Mouse (Mus musculus) lung, embryonic 15.5 days (tissue): ENCODE data around the gene Irf2bpl. TPM values are rescaled to one million over a fixed set of nuclear protein-coding genes. Genes with fewer than 3 reads are reported as not detected.

Source experiments
- ATAC-seq: fragments of 200-750 bp; cut with Nextera tagmentation; 2 replicates; pipeline ENCODE4 v1.8.0; 2017; ENCODE audit warnings: moderate number of reproducible peaks, borderline replicate concordance; ENCODE audit not compliant: low FRiP score, low TSS enrichment; ENCODE audit errors: extremely low read depth
- H3K27ac ChIP-seq: fragments of 300-500 bp; sonication (generic); 2 replicates; pipeline ENCODE4 v1.5.1; 2015; ENCODE audit warnings: moderate library complexity, mild to moderate bottlenecking, inconsistent platforms
- H3K27me3 ChIP-seq: fragments of 300-500 bp; sonication (generic); 2 replicates; pipeline ENCODE4 v1.6.1; 2015; ENCODE audit warnings: inconsistent platforms
- H3K36me3 ChIP-seq: fragments of 300-500 bp; sonication (generic); 2 replicates; pipeline ENCODE4 v1.6.1; 2015; ENCODE audit warnings: inconsistent platforms
- H3K4me1 ChIP-seq: fragments of 300-500 bp; sonication (generic); 2 replicates; pipeline ENCODE4 v1.6.1; 2015; ENCODE audit warnings: inconsistent platforms
- H3K4me2 ChIP-seq: fragments of 300-500 bp; sonication (generic); 2 replicates; pipeline ENCODE4 v1.6.1; 2015; ENCODE audit warnings: inconsistent platforms, mild to moderate bottlenecking, moderate library complexity
- H3K4me3 ChIP-seq: fragments of 300-500 bp; sonication (generic); 2 replicates; pipeline ENCODE4 v1.5.1; 2015; ENCODE audit warnings: mild to moderate bottlenecking, inconsistent platforms
- H3K9ac ChIP-seq: fragments of 300-500 bp; sonication (generic); 2 replicates; pipeline ENCODE4 v1.6.1; 2015; ENCODE audit warnings: inconsistent platforms
- H3K9me3 ChIP-seq: fragments of 300-500 bp; sonication (generic); 2 replicates; pipeline ENCODE4 v1.6.1; 2016; ENCODE audit warnings: inconsistent platforms
- WGBS: fragments of 180-500 bp; shearing (Covaris S2); methylation state at CpG from one replicate; pipeline ENCODE4 v1.1.7; 2015; 5-methylcytosine and 5-hydroxymethylcytosine counted together
- polyA plus RNA-seq: library from polyadenylated mRNA; unstranded; fragments of >200 nt; fragmentation: Nextera tagmentation; extraction: Ambion mirVana; gene quantifications from 2 replicates; pipeline ENCODE4 v1.2.1, GENCODE M21; 2015

Gene Irf2bpl
- polyA plus RNA-seq, 1 experiment from 2014 or later: 49.4 TPM

DNA sequence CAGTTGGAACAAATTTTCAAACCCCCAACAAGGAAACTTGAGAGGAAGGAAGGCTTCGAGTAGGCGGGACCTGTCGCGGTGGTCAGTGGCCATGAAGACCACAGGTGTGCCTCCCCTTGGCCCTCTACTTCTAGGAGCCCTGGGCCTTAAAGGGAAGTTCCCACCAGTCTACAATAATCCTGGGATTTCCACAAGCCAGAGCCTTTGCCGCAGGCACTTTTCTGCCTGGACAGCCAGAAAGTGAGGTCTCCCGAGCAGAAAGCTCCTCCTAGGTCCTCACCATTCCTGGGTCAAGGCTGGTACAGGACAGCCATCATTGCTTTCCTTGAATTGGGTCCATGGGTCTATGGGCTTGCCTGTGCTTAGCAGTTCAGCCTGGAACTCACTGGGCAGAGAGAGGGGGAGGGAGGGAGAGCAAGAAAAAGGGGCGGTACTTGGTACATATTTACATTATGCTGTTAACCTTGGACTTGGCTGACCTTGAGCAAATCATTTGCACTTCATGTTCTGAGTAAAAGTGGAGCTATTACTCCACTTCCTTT is 4.6 kb upstream of the Irf2bpl start:
- Histone ChIP-seq H3K36me3 (no peaks in the 10 kb centered on the region), H3K27ac (peak overlapping the region; percentile 99), H3K4me2 (peak overlapping the region; percentile 56), H3K9me3 (no peaks in the 10 kb centered on the region), H3K9ac (peak overlapping the region; percentile 21), H3K4me1 (peaks cover 88% of the 10 kb centered on the region), H3K27me3 (no peaks in the 10 kb centered on the region), H3K4me3 (peak overlapping the region; percentile 28; the same call in 1 of the 2 replicates)
- ATAC-seq: peak; percentile 15; the same call in 1 of the 2 replicates
- 4% methylated on average over 7 of the region's 7 CpGs for WGBS

DNA sequence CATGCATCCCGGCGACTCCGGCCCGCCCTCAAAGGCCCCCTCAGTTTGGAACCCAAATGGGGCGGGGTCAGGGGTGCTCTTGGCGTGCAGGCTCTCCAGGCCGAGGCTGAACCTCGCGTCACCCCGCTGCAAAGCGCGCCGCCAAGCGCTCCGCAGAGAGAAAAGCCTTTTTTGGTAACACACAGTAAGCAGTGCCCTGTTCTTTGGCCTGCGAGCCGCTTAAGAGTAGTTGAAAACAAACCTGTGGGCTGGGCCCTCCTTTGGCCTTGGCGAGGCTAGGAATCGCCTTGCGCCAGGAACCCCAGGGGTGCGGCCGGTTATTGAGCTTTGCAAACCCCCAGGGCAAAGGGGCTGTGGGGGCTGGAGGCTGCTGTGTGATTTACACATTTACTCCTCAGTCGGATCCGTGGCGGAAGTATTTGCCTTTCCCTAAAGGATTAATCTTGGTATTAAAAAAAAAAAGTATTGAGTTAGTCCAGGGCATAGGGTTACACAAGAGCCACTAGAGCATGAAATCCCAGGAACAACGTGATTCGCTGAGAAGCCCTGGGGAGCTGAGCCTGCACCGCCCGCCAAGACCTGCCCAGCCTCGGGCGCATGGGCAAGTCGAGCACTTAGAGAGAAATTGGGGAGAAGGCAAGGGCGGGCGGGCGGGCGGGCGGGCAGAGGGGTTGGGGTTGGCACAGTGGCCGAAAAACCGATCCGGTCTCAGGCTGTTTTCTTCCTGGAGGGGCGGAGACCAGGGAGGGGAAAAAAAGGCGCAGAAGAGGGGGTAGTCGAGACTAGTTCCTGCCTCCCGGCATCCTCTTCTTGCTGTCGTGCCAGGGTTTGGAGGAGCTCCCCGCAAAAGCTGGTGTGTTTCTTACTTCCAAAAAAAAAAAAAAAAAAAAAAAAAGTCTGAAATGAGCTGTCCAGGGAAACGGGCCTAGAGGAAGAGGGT is 3.8 kb upstream of the Irf2bpl start:
- Histone ChIP-seq H3K9ac (peak overlapping the region; percentile 29), H3K4me3 (peak overlapping the region; percentile 28)
- WGBS: 1% methylated on average over 45 of the region's 47 CpGs

DNA sequence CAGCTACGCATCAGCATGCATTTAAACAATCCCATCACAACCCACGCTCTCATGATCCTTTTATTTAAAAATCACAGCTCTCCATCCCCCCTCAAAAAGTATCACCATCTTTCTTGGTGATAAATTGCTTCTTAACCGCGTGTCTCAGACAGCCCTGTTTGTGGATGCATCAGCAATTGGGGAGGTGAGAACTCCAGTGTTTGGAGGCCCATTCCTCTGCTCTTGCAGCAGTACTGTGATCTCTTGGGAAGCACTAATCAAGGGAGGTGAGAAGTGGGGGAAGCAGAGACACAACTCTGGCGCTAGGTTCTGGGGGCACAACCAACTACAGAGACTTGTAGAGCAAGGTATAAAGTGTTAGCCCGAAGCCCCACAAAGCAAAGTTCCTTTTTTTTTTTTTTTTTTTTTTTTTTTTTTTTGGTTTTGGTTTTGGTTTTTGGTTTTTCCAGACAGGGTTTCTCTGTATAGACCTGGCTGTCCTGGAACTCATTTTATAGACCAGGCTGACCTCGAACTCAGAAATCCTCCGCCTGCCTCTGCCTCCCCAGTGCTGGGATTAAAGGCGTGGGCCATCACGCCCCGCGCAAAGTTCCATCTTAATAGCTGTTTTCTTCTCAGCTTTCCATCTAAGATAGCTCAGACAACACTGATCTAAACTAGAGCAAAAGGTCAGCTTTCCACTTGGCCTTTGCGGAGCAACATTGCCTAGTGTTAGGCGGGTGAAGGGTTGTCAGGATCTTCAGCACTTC is 3.0 kb upstream of the Irf2bpl start:
- no peak for ATAC-seq
- H3K9me3 ChIP-seq: no peaks in the 10 kb centered on the region
- H3K27me3 ChIP-seq: no peaks in the 10 kb centered on the region
- H3K4me3 ChIP-seq: peak overlapping the region; percentile 28
- H3K36me3 ChIP-seq: no peaks in the 10 kb centered on the region
- peaks cover 73% of the 10 kb centered on the region for H3K4me1 ChIP-seq
- H3K27ac ChIP-seq: peak overlapping the region; percentile 99
- peak overlapping the region; percentile 56 for H3K4me2 ChIP-seq
- H3K9ac ChIP-seq: peak overlapping the region; percentile 29
- WGBS: 40% methylated on average over 14 of the region's 14 CpGs

More for the DNA sequence above, 3.8 kb upstream of the Irf2bpl start:
- H3K9me3 ChIP-seq: no peaks in the 10 kb centered on the region
- H3K27me3 ChIP-seq: no peaks in the 10 kb centered on the region
- peaks cover 81% of the 10 kb centered on the region for H3K4me1 ChIP-seq
- peak; percentile 66 for ATAC-seq
- peak overlapping the region; percentile 56 for H3K4me2 ChIP-seq
- no peaks in the 10 kb centered on the region for H3K36me3 ChIP-seq
- peak overlapping the region; percentile 99 for H3K27ac ChIP-seq

DNA sequence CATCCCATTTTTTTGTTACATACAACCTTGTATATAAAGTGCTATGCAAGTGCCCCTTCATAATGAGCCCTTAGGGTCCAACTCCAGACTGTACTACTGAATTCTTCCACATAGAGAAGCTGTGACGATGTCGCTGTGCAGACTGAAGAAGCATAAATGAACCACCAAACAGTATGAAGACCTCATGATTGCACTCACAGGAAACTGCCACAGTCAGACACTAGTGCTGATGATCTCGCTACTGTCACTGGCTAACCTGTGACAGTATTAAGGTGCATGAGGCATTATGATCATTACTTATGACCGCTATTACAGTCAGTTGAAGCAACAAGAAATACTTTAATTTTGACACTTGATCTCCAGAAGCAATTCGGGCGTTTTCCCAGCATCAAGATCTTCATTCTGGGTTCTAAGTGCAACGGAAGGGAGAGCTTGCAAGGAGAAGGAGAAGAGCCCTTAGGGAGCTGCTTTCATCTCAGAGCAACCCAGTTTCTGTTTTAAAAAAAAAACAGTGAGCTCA is 1.9 kb upstream of the Irf2bpl start:
- H3K36me3 ChIP-seq: no peaks in the 10 kb centered on the region
- no peaks in the 10 kb centered on the region for H3K9me3 ChIP-seq
- H3K27me3 ChIP-seq: no peaks in the 10 kb centered on the region
- 64% methylated on average over 7 of the region's 7 CpGs for WGBS
- H3K4me1 ChIP-seq: peaks cover 62% of the 10 kb centered on the region
- no peak overlapping the region for H3K9ac ChIP-seq
- peak overlapping the region; percentile 99; the same call in 1 of the 2 replicates for H3K27ac ChIP-seq
- ATAC-seq: no peak
- no peak overlapping the region; the same call in 1 of the 2 replicates for H3K4me2 ChIP-seq
- no peak overlapping the region for H3K4me3 ChIP-seq

DNA sequence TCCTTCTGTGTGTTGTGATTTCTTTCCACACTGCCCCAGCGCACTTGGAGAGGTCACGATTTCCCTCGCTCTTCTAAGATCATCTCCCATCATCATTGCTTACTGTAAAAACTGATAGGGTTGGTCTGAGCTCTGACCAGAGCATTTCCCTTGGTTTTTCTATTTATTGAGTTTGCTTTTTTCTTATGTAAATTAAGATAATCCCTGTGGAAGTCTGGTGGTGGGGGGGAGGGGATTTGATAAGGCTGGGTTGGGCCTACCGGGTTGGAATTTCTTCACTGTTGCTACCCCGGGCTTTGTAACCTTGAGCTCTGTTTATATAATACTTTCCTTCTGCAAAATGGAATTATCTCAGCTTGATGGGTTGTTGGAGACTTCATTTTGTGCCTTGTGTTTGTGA is 1.1 kb upstream of the Irf2bpl start:
- WGBS: 24% methylated on average over 5 of the region's 5 CpGs

DNA sequence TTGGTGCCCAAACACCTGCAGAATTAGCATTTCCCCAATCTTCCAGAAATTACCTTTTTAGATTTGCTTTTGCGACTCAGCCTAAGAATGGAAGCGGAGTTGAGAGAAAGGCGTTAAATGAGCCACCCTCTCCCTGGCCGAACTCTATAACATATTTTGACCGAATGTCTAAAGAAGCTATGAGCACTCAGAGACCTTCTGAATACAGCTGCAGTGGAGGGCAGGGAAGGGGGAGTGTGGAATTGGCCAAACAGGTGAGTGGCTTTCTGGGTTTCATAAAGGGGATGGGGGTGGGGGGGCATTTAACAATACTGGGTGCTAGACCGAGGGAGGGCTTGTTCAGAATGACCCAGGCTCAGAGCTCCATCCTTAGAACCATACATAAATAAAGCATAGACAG is 738 bp upstream of the Irf2bpl start:
- H3K36me3 ChIP-seq: no peaks in the 10 kb centered on the region
- 14% methylated on average over 6 of the region's 6 CpGs for WGBS

More for the DNA sequence above, 1.1 kb upstream of the Irf2bpl start:
- Histone ChIP-seq H3K27me3 (no peaks in the 10 kb centered on the region), H3K4me3 (no peak overlapping the region), H3K4me2 (peak overlapping the region; percentile 92), H3K36me3 (no peaks in the 10 kb centered on the region), H3K27ac (peak overlapping the region; percentile 100), H3K9me3 (no peaks in the 10 kb centered on the region), H3K9ac (no peak overlapping the region), H3K4me1 (peaks cover 55% of the 10 kb centered on the region)
- ATAC-seq: no peak

DNA sequence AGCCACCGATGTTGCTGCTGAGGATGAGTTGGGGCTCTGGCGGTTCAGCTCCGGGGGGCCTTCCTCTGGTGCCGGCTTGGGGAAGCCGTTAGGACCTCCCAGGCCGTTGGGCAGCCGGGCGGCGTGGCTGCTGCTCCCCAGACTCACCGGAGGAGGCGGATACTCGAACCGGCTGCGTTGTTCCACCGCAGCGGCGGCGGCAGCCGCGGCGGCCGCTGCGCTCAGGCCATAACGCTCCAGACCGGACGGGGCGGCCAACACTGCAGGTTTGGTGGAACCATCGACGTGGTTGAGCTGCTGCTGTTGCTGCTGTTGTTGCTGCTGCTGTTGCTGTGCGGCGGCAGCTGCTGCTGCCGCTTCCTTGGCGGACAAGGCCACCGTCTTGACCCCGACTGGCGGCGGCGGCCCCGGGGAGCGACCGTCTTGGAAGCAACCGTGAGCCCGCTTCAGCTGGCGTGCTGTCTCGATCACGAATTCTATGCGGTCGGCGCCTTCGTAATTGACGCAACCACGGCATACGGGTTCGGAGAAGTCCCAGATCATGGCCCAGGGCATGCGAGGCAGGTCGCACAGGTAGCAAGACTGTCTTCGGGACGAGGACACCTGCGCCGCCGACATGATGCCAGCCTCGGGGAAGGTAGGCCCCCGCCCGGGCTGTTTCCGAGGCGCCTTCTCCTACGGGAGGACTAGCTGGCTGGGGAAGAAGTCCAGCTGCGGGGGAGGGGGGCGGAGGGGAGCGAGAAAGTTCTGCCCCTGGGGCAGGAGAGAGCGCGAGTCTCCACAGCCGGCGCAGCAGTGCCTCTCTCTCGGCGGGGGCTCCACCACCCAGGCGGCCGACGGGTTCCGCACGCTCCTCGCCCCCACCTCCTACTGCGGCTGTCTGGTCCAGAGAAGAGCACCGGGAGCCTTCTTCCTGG is 1.1 kb downstream of the Irf2bpl start:
- under 1% methylated on average over 80 of the region's 84 CpGs for WGBS
- no peaks in the 10 kb centered on the region for H3K27me3 ChIP-seq
- peaks cover 54% of the 10 kb centered on the region for H3K4me1 ChIP-seq
- 0 out of 2 replicates have a peak, but pooled peaks cover 3% of the 10 kb centered on the region for H3K36me3 ChIP-seq
- peak overlapping the region; percentile 100 for H3K27ac ChIP-seq
- no peaks in the 10 kb centered on the region for H3K9me3 ChIP-seq
- ATAC-seq: no peak
- peak overlapping the region; percentile 98 for H3K9ac ChIP-seq
- peak overlapping the region; percentile 92 for H3K4me2 ChIP-seq
- H3K4me3 ChIP-seq: peak overlapping the region; percentile 88

More for the DNA sequence above, 738 bp upstream of the Irf2bpl start:
- Histone ChIP-seq H3K4me1 (peaks cover 54% of the 10 kb centered on the region), H3K4me3 (peak overlapping the region; percentile 88), H3K9me3 (no peaks in the 10 kb centered on the region), H3K4me2 (peak overlapping the region; percentile 92), H3K9ac (peak overlapping the region; percentile 14; the same call in 1 of the 2 replicates), H3K27me3 (no peaks in the 10 kb centered on the region), H3K27ac (peak overlapping the region; percentile 100)
- no peak for ATAC-seq

DNA sequence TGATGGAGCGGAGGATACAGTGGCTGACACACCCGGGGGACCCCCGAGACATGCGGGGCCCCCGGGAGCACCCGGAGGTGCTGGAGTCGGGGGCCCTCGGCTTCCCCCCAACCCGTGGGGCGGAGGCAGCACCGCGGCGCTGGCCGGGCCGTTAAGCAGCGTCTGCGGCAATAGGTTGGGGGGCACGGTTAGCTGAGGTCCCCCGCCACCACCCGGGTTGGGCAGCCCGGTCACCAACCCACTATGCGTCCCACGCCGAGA is 1.6 kb downstream of the Irf2bpl start:
- Histone ChIP-seq H3K27ac (peak overlapping the region; percentile 100), H3K4me1 (peaks cover 49% of the 10 kb centered on the region)

DNA sequence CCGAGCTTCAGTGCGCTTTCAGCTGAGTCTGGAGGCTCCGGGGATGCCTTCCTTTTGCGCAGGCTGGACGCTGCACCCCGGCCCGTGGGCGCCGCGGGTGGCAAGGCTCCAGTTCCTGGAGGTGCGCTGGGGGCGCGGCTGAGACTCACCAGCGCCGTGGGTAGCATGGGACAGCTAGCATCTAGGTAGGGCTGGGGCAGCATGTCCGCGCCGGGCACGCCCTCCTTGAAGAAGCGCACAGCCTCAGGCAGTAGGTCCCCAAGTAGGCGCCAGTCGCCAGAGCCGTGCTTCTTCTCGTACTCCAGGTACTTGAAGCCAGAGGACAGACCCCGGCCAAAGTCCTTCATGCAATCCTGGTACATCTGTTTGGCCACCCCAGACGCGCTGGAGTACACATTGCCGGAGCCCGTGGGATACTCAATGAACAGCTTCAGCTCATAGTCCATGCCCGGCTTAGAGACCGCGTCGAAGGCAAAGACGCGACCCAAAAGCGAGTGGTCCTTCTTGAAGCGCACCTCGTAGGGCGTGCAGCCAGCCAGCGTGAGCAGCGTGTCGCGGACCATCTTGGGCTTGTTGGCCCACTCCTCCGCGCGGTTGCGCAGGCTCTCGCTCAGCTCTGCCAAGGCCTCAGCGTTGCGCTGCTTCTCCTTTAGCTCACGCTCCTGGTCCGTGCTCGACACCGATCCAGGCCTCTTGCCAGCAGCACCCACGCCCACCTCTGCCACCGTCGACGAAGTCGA is 2.1 kb downstream of the Irf2bpl start:
- Histone ChIP-seq H3K27ac (peak overlapping the region; percentile 100), H3K4me1 (peaks cover 44% of the 10 kb centered on the region), H3K36me3 (0 out of 2 replicates have a peak, but pooled peaks cover 3% of the 10 kb centered on the region), H3K9ac (peak overlapping the region; percentile 98), H3K27me3 (no peaks in the 10 kb centered on the region), H3K4me2 (peak overlapping the region; percentile 92), H3K9me3 (no peaks in the 10 kb centered on the region), H3K4me3 (peak overlapping the region; percentile 88)
- no peak for ATAC-seq
- whole genome bisulfite sequencing: under 1% methylated on average over 59 of the region's 59 CpGs

More for the DNA sequence above, 1.6 kb downstream of the Irf2bpl start:
- WGBS: under 1% methylated on average over 21 of the region's 24 CpGs
- Histone ChIP-seq H3K9ac (peak overlapping the region; percentile 98), H3K9me3 (no peaks in the 10 kb centered on the region), H3K36me3 (0 out of 2 replicates have a peak, but pooled peaks cover 3% of the 10 kb centered on the region), H3K27me3 (no peaks in the 10 kb centered on the region), H3K4me3 (peak overlapping the region; percentile 88), H3K4me2 (peak overlapping the region; percentile 92)
- no peak for ATAC-seq

DNA sequence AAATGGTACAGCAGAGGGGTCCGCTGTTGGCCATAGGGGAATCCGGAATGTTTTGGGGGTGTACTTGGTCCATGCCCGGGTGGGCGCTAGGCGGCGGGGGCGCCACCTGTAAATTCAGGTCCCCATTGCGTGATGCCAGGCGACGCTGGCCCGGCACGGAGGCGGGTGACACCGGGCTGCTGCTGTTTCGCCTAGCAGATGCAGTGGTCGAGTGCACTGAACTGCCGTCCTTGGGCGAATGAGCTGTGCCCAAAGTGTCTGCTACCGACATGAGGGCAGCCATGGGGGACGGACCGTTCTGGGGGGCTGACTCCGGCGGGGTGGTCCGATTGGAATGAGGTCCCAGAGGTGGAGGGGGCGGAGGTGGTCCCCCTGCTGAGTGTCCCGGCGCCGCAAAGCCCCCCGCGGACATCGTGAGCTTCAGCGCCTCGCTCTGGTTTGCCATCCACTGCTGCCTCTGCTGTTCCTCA is 2.8 kb downstream of the Irf2bpl start:
- ATAC-seq: no peak
- Histone ChIP-seq H3K27ac (peak overlapping the region; percentile 100), H3K36me3 (0 out of 2 replicates have a peak, but pooled peaks cover 3% of the 10 kb centered on the region), H3K9me3 (no peaks in the 10 kb centered on the region), H3K4me2 (peak overlapping the region; percentile 92), H3K9ac (peak overlapping the region; percentile 98), H3K4me3 (peak overlapping the region; percentile 88), H3K27me3 (no peaks in the 10 kb centered on the region), H3K4me1 (peaks cover 38% of the 10 kb centered on the region)
- 5% methylated on average over 33 of the region's 33 CpGs for WGBS
